Mouse (Mus musculus) bone marrow macrophage, adult 2 months (primary cell): ENCODE data around the gene Trim17.

Experiments used
- CTCF ChIP-seq: IDR thresholded peaks from 2 replicates; pipeline ENCODE4 v1.5.1; 2012; ENCODE audit warnings: low read depth, mild to moderate bottlenecking, low read length, moderate library complexity
- POLR2A ChIP-seq: IDR thresholded peaks from 2 replicates; pipeline ENCODE4 v1.6.1; 2012; ENCODE audit warnings: mild to moderate bottlenecking, low read depth, low read length, borderline replicate concordance

DNA sequence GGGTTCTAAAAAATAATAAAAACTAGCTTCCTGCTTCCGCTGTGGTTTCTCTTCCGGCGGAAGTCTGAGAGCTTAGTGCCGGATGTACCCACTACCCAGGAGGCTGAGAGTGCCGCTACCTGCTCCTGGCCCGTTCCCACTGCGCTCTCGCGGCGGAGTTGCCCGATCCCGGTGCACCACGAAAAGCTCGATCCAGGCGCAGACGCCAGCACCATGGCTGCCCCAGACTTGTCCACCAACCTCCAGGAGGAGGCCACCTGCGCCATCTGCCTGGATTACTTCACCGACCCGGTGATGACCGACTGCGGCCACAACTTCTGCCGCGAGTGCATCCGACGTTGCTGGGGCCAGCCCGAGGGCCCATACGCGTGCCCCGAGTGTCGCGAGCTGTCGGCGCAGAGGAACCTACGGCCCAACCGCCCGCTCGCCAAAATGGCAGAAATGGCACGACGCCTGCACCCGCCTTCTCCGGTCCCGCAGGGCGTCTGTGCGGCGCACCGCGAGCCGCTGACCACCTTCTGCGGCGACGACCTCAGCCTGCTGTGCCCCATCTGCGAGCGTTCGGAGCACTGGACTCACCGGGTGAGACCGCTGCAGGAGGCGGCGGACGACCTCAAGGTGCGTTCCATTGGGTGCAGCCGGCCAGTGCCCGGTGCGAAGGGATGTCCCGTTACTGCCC is 23.7 kb downstream of the Trim17 start, which contains the start of gene Trim11:
- TF ChIP-seq CTCF (no peak), POLR2A (no peak)
